Mouse (Mus musculus): ENCODE measurements at regions not wholly inside any gene's neighbourhood (a gene's known extent, or its start where the extent isn't known, plus 50 kb on each side); places are given as distances from the start of the nearest gene placed in this dataset.

- TF ChIP-seq CTCF (IDR thresholded peaks at IDR 0.05) (no peak), EP300 (IDR thresholded peaks at IDR 0.05) (no peak)
Observed at GRCm38 (mm10) chr9:50136636-50136985, 208.2 kb downstream of the Rpl10-ps3 start.

Data from lung, postnatal 0 days (tissue).